Mouse (Mus musculus) heart, postnatal 10 days (tissue): Measurements from ENCODE around the gene Sptb. TPM values are rescaled to one million over a fixed set of nuclear protein-coding genes. Genes with fewer than 3 reads are reported as not detected.

Source experiments
- DNase-seq, 2 experiments: peaks; one replicate each; pipeline ENCODE4 v3.0.0; 2021
- intact Hi-C: fragments of 180-260 bp; cut with DNase I; formaldehyde crosslinking; loops from one replicate; pipeline ENCODE4 v1.15.1; 2025
- total RNA-seq, 2 experiments: library from RNA; stranded (reverse); gene quantifications; 2 replicates each; pipeline ENCODE4 v1.2.3; 2021

Gene Sptb
- total RNA-seq, 2 experiments from 2014 or later, result 59.0 to 60.3 TPM

GRCm38 (mm10) chr12:76579806-76580205, 130.5 kb downstream of the Sptb start:
- DNase-seq, result no peak
- intact Hi-C loops, result no loop called here

- no peak for DNase-seq
- intact Hi-C loops, result no loop called here
Observed at GRCm38 (mm10) chr12:76578465-76578864, 131.9 kb downstream of the Sptb start.

GRCm38 (mm10) chr12:76577858-76578257, 132.5 kb downstream of the Sptb start:
- DNase-seq, result no peak
- intact Hi-C loops, result no loop called here

GRCm38 (mm10) chr12:76576806-76577205, 133.5 kb downstream of the Sptb start:
- DNase-seq, result no peak
- intact Hi-C loops, result no loop called here

GRCm38 (mm10) chr12:76576061-76576460, 134.3 kb downstream of the Sptb start:
- DNase-seq, result no peak
- intact Hi-C loops, result no loop called here

- no peak for DNase-seq
- intact Hi-C loops, result no loop called here
Observed at GRCm38 (mm10) chr12:76574815-76575214, 135.5 kb downstream of the Sptb start.

- intact Hi-C loops, result no loop called here
- DNase-seq, result no peak
Observed at GRCm38 (mm10) chr12:76573381-76573780, 137.0 kb downstream of the Sptb start.

GRCm38 (mm10) chr12:76572261-76573251, 137.8 kb downstream of the Sptb start:
- intact Hi-C loops, result no loop called here
- DNase-seq, result no peak

GRCm38 (mm10) chr12:76571266-76571665, 139.1 kb downstream of the Sptb start:
- DNase-seq, result no peak
- intact Hi-C loops, result no loop called here

- intact Hi-C loops, result no loop called here
Observed at GRCm38 (mm10) chr12:76570221-76570940, 140.0 kb downstream of the Sptb start.

GRCm38 (mm10) chr12:76566284-76566683, 144.1 kb downstream of the Sptb start:
- intact Hi-C loops, result no loop called here

More at GRCm38 (mm10) chr12:76570221-76570940, 140.0 kb downstream of the Sptb start:
- DNase-seq, result no peak

GRCm38 (mm10) chr12:76562196-76562595, 148.2 kb downstream of the Sptb start:
- intact Hi-C loops, result no loop called here
- DNase-seq, result no peak

More at GRCm38 (mm10) chr12:76566284-76566683, 144.1 kb downstream of the Sptb start:
- no peak for DNase-seq

GRCm38 (mm10) chr12:76558206-76558605, 152.1 kb downstream of the Sptb start:
- intact Hi-C loops, result no loop called here
- no peak for DNase-seq

GRCm38 (mm10) chr12:76556745-76557389, 153.5 kb downstream of the Sptb start:
- intact Hi-C loops, result no loop called here
- DNase-seq, result no peak

GRCm38 (mm10) chr12:76556187-76556586, 154.2 kb downstream of the Sptb start:
- DNase-seq, result no peak
- intact Hi-C loops, result no loop called here

- no peak for DNase-seq
- intact Hi-C loops, result no loop called here
Observed at GRCm38 (mm10) chr12:76554871-76555386, 155.4 kb downstream of the Sptb start.

GRCm38 (mm10) chr12:76554392-76554791, 156.0 kb downstream of the Sptb start:
- DNase-seq, result peak in 1 of 2 experiments; percentile 41
- intact Hi-C loops, result no loop called here

GRCm38 (mm10) chr12:76553917-76554316, 156.4 kb downstream of the Sptb start:
- DNase-seq, result peak; percentile 62 to 63
- intact Hi-C loops, result no loop called here

GRCm38 (mm10) chr12:76552958-76553357, 157.4 kb downstream of the Sptb start:
- intact Hi-C loops, result no loop called here
- no peak for DNase-seq

- intact Hi-C loops, result no loop called here
- DNase-seq, result peak; percentile 77 to 83
Observed at GRCm38 (mm10) chr12:76552321-76552720, 158.0 kb downstream of the Sptb start.

- intact Hi-C loops, result no loop called here
- no peak for DNase-seq
Observed at GRCm38 (mm10) chr12:76549203-76549602, 161.1 kb downstream of the Sptb start.
